Mouse (Mus musculus) neural tube, embryonic 11.5 days (tissue): ENCODE measurements around the gene Trpc4. TPM values are rescaled to one million over a fixed set of nuclear protein-coding genes. Genes with fewer than 3 reads are reported as not detected.

ENCODE experiments used
- ATAC-seq: fragments of 200-750 bp; cut with Nextera tagmentation; 2 replicates; pipeline ENCODE4 v1.8.0; 2017; ENCODE audit warnings: moderate number of reproducible peaks, mild to moderate bottlenecking, moderate TSS enrichment, moderate library complexity; ENCODE audit not compliant: insufficient read depth, low FRiP score, low TSS enrichment
- DNase-seq: peaks from one replicate; pipeline ENCODE4 v3.0.0-alpha.2; 2015; ENCODE audit warnings: low spot score
- H3K27ac ChIP-seq: fragments of 300-500 bp; sonication (generic); 2 replicates; pipeline ENCODE4 v1.5.1; 2014; ENCODE audit warnings: low read depth, mild to moderate bottlenecking, low read length
- H3K27me3 ChIP-seq: fragments of 300-500 bp; sonication (generic); 2 replicates; pipeline ENCODE4 v1.6.1; 2014; ENCODE audit warnings: mild to moderate bottlenecking, low read length, mixed read lengths; ENCODE audit not compliant: control insufficient read depth, insufficient read depth
- H3K36me3 ChIP-seq: fragments of 300-500 bp; sonication (generic); 2 replicates; pipeline ENCODE4 v1.6.1; 2014; ENCODE audit warnings: mild to moderate bottlenecking, low read length, moderate library complexity, mixed read lengths; ENCODE audit not compliant: control insufficient read depth, insufficient read depth
- H3K4me1 ChIP-seq: fragments of 300-500 bp; sonication (generic); 2 replicates; pipeline ENCODE4 v1.6.1; 2014; ENCODE audit warnings: low read length, mixed read lengths; ENCODE audit not compliant: control insufficient read depth, insufficient read depth
- H3K4me2 ChIP-seq: fragments of 300-500 bp; sonication (generic); 2 replicates; pipeline ENCODE4 v1.6.1; 2014; ENCODE audit warnings: low read depth, mild to moderate bottlenecking, moderate library complexity
- H3K4me3 ChIP-seq: fragments of 300-500 bp; sonication (generic); 2 replicates; pipeline ENCODE4 v1.5.1; 2014; ENCODE audit warnings: low read depth, low read length
- H3K9ac ChIP-seq: fragments of 300-500 bp; sonication (generic); 2 replicates; pipeline ENCODE4 v1.6.1; 2014; ENCODE audit warnings: mild to moderate bottlenecking, low read length
- H3K9me3 ChIP-seq: fragments of 300-500 bp; sonication (generic); 2 replicates; pipeline ENCODE4 v1.6.1; 2016; ENCODE audit warnings: low read length; ENCODE audit not compliant: control insufficient read depth
- WGBS: fragments of 180-500 bp; shearing (Covaris S2); extraction: QIAGEN DNeasy Blood & Tissue Kit; methylation state at CpG from one replicate; pipeline ENCODE4 v1.1.7; 2014; 5-methylcytosine and 5-hydroxymethylcytosine counted together
- polyA plus RNA-seq: library from polyadenylated mRNA; unstranded; fragments of >200 nt; fragmentation: Nextera tagmentation; extraction: Ambion mirVana; gene quantifications from 2 replicates; pipeline ENCODE4 v1.2.1, GENCODE M21; 2014

Trpc4 gene
- polyA plus RNA-seq, 1 experiment from 2014 or later, result 1.0 TPM

DNA sequence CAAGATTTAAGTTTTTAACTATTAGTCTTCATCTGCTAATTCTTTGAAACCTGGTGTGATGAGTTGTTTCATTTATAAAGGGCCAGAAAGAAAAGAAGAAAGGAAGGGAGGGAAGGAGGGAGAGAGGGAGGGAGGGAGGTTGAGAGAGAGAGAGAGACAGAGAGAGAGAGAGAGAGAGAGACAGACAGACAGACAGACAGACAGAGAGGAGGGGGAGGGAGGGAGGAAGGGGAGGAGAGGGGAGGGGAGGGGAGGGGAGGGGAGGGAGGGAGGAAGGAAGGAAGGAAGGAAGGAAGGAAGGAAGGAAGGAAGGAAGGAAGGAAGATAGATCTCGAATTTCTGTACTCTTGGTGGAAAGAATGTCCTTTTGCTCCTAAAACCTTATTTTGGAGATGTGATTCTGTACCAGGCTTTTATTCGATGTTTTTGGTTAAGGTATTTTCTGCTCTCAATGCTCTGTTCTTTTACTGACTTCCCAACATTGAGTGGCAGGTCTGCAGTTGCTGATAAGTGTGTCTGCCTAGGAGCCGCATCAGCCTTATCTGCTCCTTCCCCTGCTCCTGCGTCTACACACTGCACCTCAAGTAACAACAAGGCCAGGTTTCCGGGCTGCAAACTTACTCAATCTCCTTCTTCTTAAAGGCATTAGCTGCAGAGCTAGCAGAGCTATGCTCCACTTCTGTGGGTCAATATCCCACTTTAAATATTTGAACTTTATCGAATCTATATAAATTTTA, 35.3 kb downstream of the Trpc4 start:
- no peak for DNase-seq
- no peak overlapping the region for H3K9ac ChIP-seq
- WGBS, result 84% methylated on average over 6 of the region's 6 CpGs
- no peak overlapping the region for H3K4me2 ChIP-seq
- H3K4me3 ChIP-seq, result no peak overlapping the region
- no peaks in the 10 kb centered on the region for H3K4me1 ChIP-seq
- H3K27me3 ChIP-seq, result no peaks in the 10 kb centered on the region
- no peak overlapping the region for H3K27ac ChIP-seq
- no peaks in the 10 kb centered on the region for H3K36me3 ChIP-seq
- H3K9me3 ChIP-seq, result no peaks in the 10 kb centered on the region
- ATAC-seq, result no peak

DNA sequence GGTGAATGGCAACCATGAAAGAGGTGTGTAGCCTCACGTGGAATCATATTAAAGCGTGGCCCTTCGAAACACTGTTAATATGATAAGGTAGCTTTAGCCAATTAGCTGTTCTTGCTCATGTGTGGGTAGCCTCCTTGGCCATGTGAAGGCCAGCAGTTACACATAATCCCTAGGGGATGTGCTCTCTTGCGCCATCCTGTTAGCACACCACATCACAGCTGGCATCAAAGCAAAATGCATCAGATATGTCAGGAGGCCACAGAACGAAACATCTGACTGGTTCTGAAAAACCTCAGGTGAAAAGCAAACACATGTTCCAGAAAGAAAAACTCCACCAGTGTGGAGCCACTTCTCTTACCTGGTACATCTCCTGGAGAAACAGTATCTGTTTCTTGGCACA, 45.4 kb downstream of the Trpc4 start:
- DNase-seq (no peak), ATAC-seq (no peak)
- no peak overlapping the region for H3K4me3 ChIP-seq
- H3K4me2 ChIP-seq, result no peak overlapping the region
- H3K9me3 ChIP-seq, result no peaks in the 10 kb centered on the region
- no peaks in the 10 kb centered on the region for H3K27me3 ChIP-seq
- 91% methylated on average over 5 of the region's 5 CpGs for WGBS
- H3K9ac ChIP-seq, result no peak overlapping the region
- H3K36me3 ChIP-seq, result no peaks in the 10 kb centered on the region
- H3K4me1 ChIP-seq, result no peaks in the 10 kb centered on the region
- no peak overlapping the region for H3K27ac ChIP-seq

DNA sequence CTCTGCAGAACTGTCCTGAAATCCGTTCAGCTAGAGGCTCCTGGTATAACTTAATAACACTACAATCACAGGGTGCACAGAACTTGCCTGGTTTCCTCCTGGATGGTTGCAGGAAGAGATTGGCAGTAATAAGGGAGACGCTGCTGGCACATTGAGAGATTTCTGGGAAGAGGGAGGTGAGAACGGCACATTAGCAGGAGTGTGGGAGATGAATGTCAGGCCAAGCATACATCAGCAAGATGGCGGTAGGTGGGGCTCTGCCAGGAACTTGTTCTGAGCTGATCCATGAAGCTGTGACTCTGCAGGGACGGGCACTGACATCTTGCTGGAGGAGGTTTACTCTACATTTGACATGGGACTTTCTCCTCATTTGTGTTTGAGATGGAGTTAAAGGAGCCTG, 48.6 kb downstream of the Trpc4 start:
- Histone ChIP-seq H3K36me3 (no peaks in the 10 kb centered on the region), H3K27me3 (no peaks in the 10 kb centered on the region), H3K4me2 (no peak overlapping the region), H3K4me1 (no peaks in the 10 kb centered on the region), H3K9ac (no peak overlapping the region), H3K27ac (no peak overlapping the region), H3K4me3 (no peak overlapping the region), H3K9me3 (no peaks in the 10 kb centered on the region)
- no peak for ATAC-seq
- WGBS, result 83% methylated on average over 5 of the region's 5 CpGs
- DNase-seq, result no peak

DNA sequence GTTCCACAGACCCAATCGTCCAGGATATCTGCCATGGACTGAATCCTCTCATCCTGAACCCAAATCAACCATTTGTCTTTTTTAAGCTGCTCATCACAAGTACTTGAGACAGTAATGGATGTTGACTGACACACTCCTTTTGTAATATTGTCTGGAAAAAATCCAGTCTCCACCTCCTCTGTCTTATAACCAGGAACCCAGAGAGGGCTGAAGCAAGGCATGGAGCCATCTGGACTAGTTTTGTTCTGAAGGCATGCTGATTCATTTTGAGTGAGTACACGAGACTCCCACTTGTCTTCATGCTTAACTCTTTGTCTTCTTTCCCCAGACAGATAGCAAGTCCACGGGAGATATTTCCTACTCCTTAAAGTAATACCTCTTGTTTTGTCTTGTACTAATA, 54.3 kb downstream of the Trpc4 start:
- Histone ChIP-seq H3K36me3 (no peaks in the 10 kb centered on the region), H3K9me3 (no peaks in the 10 kb centered on the region), H3K4me3 (no peak overlapping the region), H3K27me3 (no peaks in the 10 kb centered on the region), H3K4me2 (no peak overlapping the region), H3K4me1 (no peaks in the 10 kb centered on the region), H3K27ac (no peak overlapping the region), H3K9ac (no peak overlapping the region)
- ATAC-seq (no peak), DNase-seq (no peak)
- WGBS, result 76% methylated on average over 3 of the region's 3 CpGs

DNA sequence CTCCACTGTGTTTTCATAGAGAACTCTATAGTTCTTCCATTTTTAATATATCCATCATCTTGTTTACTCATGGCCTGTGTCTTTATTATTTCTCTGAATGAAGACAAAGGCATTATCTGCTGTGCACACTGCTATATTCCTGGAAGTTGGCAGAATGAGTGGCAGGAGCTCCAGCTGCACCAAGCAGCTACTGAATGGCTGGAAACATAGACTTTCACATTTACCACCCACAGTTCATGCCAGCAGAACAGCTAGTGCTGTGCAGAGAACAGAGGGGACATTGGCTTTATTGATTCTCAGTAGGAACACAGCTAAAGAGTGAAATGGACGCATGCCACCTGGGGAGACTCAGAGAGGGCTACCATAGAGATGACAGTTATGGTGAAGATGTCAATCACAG, 55.6 kb downstream of the Trpc4 start:
- no peaks in the 10 kb centered on the region for H3K4me1 ChIP-seq
- no peak overlapping the region for H3K27ac ChIP-seq
- no peak overlapping the region for H3K4me2 ChIP-seq
- H3K4me3 ChIP-seq, result no peak overlapping the region
- ATAC-seq (no peak), DNase-seq (no peak)
- H3K36me3 ChIP-seq, result no peaks in the 10 kb centered on the region
- H3K9me3 ChIP-seq, result no peaks in the 10 kb centered on the region
- WGBS, result 86% methylated on average over 1 of the region's 1 CpGs
- no peaks in the 10 kb centered on the region for H3K27me3 ChIP-seq
- H3K9ac ChIP-seq, result no peak overlapping the region

DNA sequence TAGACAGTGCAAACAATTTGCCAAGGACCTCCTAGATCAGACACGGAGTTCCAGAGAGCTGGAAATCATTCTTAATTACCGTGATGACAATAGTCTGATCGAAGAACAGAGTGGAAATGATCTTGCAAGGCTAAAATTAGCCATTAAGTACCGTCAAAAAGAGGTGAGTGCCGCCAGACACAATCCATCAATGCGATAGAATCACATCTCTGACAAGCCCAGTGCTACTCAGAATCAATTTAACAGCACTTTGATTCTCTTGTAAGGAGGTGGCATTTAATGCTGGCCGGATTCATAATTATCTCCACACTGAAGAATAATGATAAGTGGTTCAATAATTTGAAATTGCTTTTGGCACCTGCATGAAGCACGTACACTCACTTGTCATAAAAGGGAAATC, 66.7 kb downstream of the Trpc4 start:
- 71% methylated on average over 8 of the region's 8 CpGs for WGBS
- H3K4me2 ChIP-seq, result no peak overlapping the region
- no peaks in the 10 kb centered on the region for H3K27me3 ChIP-seq
- H3K4me1 ChIP-seq, result no peaks in the 10 kb centered on the region
- DNase-seq (no peak), ATAC-seq (no peak)
- H3K36me3 ChIP-seq, result no peaks in the 10 kb centered on the region
- no peak overlapping the region for H3K27ac ChIP-seq
- no peak overlapping the region for H3K4me3 ChIP-seq
- H3K9me3 ChIP-seq, result no peaks in the 10 kb centered on the region
- H3K9ac ChIP-seq, result no peak overlapping the region

DNA sequence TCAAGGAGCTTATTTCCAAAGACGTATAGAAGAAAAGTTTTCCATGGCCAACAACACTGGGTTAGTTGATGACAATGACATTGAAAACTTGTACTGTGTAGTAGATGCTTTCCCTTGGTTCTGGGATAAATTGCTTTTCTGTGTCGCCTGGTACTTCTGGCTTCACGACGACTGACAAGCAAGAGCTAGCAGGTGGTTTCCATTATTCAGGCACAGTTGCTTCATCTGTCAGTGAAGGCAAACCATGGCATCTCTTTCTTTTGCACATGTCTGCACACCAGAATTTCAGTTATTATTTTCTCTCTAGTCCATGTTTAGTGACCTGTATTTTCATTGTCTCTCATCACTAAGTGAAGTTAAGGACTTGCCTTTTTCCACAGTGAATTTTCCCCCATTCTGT, 72.6 kb downstream of the Trpc4 start:
- ATAC-seq (no peak), DNase-seq (no peak)
- H3K4me3 ChIP-seq, result no peak overlapping the region
- H3K4me2 ChIP-seq, result no peak overlapping the region
- H3K27me3 ChIP-seq, result no peaks in the 10 kb centered on the region
- no peaks in the 10 kb centered on the region for H3K36me3 ChIP-seq
- no peak overlapping the region for H3K9ac ChIP-seq
- H3K9me3 ChIP-seq, result no peaks in the 10 kb centered on the region
- H3K27ac ChIP-seq, result no peak overlapping the region
- 66% methylated on average over 4 of the region's 4 CpGs for WGBS
- no peaks in the 10 kb centered on the region for H3K4me1 ChIP-seq

DNA sequence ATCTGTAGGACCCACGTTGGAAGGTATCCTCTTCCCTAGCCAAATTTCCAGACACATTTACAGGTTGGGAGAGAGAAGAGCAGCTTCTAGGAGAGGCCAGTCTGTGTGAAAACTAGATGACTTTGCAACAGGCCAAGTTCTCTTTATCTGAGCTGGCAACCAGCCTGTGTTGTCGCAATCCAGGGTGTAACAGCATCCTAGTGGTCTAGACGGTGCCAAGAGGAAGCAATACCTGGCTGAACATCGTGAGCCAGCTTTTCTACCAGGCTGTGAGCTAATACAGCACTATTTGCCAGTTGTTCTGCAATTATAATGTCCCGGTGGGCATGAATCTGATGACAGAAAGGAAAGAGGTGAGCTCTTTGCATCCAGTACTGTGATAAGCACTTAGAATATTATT, 83.1 kb downstream of the Trpc4 start:
- Histone ChIP-seq H3K27me3 (no peaks in the 10 kb centered on the region), H3K9me3 (no peaks in the 10 kb centered on the region), H3K4me2 (no peak overlapping the region), H3K9ac (no peak overlapping the region), H3K27ac (no peak overlapping the region), H3K4me1 (no peaks in the 10 kb centered on the region), H3K4me3 (no peak overlapping the region), H3K36me3 (no peaks in the 10 kb centered on the region)
- ATAC-seq (no peak), DNase-seq (no peak)
- WGBS, result 82% methylated on average over 5 of the region's 5 CpGs

DNA sequence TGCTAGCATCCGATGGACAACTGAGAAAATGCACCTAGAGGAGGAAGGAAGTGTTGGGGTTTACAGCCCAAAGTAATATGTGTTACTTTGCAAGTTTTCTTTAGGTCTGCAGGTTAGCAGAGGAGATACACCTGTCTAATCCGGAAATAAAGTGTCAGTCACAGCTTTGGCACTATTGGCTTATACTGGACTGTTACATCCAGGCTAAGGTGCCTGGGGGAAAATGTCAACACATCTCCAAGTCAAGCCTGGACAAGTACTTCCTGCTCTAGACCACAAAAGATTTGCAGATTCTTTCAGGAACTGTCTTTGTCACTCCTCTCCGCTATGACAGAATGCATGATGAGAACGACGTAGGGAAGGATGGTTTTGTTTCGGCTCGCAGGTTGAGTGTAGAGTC, 83.6 kb downstream of the Trpc4 start:
- Histone ChIP-seq H3K27ac (no peak overlapping the region), H3K9ac (no peak overlapping the region), H3K4me3 (no peak overlapping the region), H3K4me2 (no peak overlapping the region), H3K9me3 (no peaks in the 10 kb centered on the region), H3K27me3 (no peaks in the 10 kb centered on the region), H3K36me3 (no peaks in the 10 kb centered on the region), H3K4me1 (no peaks in the 10 kb centered on the region)
- DNase-seq, result no peak
- no peak for ATAC-seq
- 91% methylated on average over 7 of the region's 7 CpGs for WGBS
